Mouse (Mus musculus) liver, adult 2 months (tissue): ENCODE measurements at regions not wholly inside any gene's neighbourhood (a gene's known extent, or its start where the extent isn't known, plus 50 kb on each side); places are given as distances from the start of the nearest gene placed in this dataset.

Experiments used
- DNase-seq: peaks from one replicate; pipeline ENCODE4 v3.0.0-alpha.2; 2011; ENCODE audit warnings: low read depth, low spot score; ENCODE audit errors: extremely low read depth
- H3K27ac ChIP-seq: fragments of 200-500 bp; replicated peaks from 2 replicates; pipeline ENCODE4 v1.5.1; 2012; ENCODE audit warnings: low read depth, mild to moderate bottlenecking, control low read depth, inconsistent platforms, low read length; ENCODE audit not compliant: insufficient read depth
- H3K27me3 ChIP-seq: fragments of 200-500 bp; 2 replicates; pipeline ENCODE4 v1.6.1; 2012; ENCODE audit warnings: mild to moderate bottlenecking, moderate library complexity, low read length, inconsistent platforms; ENCODE audit not compliant: control insufficient read depth, insufficient read depth
- H3K36me3 ChIP-seq: fragments of 200-500 bp; 2 replicates; pipeline ENCODE4 v1.6.1; 2012; ENCODE audit warnings: low read length, inconsistent platforms; ENCODE audit not compliant: control insufficient read depth, insufficient read depth
- H3K4me1 ChIP-seq: fragments of 200-500 bp; 2 replicates; pipeline ENCODE4 v1.6.1; 2011; ENCODE audit warnings: low read length; ENCODE audit not compliant: control insufficient read depth, insufficient read depth
- H3K4me3 ChIP-seq: fragments of 200-500 bp; 2 replicates; pipeline ENCODE4 v1.5.1; 2011; ENCODE audit warnings: low read depth, mild to moderate bottlenecking, control low read depth, low read length, moderate library complexity; ENCODE audit not compliant: insufficient read depth
- H3K79me2 ChIP-seq: fragments of 200-500 bp; 2 replicates; pipeline ENCODE4 v1.6.1; 2012; ENCODE audit warnings: inconsistent platforms, mild to moderate bottlenecking, low read length, moderate library complexity; ENCODE audit not compliant: control insufficient read depth, insufficient read depth
- H3K9ac ChIP-seq: fragments of 200-500 bp; 2 replicates; pipeline ENCODE4 v1.6.1; 2012; ENCODE audit warnings: low read depth, mild to moderate bottlenecking, control low read depth, inconsistent platforms, low read length
- CTCF ChIP-seq: fragments of 200-500 bp; IDR thresholded peaks from 2 replicates; pipeline ENCODE4 v1.5.1; 2011; ENCODE audit warnings: low read depth, low read length, control low read depth
- POLR2A ChIP-seq: fragments of 200-500 bp; IDR thresholded peaks from 2 replicates; pipeline ENCODE4 v1.6.1; 2011; ENCODE audit warnings: low read length, control low read depth; ENCODE audit not compliant: insufficient read depth; ENCODE audit errors: extremely low read depth
- WGBS: fragments of 180-500 bp; shearing (Covaris S2); methylation state at CpG from one replicate; pipeline ENCODE4 v1.1.7; 2018; 5-methylcytosine and 5-hydroxymethylcytosine counted together

- H3K4me3 ChIP-seq: no peak overlapping the region
- H3K36me3 ChIP-seq: no peaks in the 10 kb centered on the region
- no peaks in the 10 kb centered on the region for H3K79me2 ChIP-seq
- no peak overlapping the region for H3K27ac ChIP-seq
- TF ChIP-seq CTCF: no peak
- TF ChIP-seq POLR2A: no peak
- no peak for DNase-seq
- no peak overlapping the region for H3K9ac ChIP-seq
- 67% methylated on average over 2 of the region's 2 CpGs for WGBS
- H3K27me3 ChIP-seq: no peaks in the 10 kb centered on the region
- no peaks in the 10 kb centered on the region for H3K4me1 ChIP-seq
Measured at GRCm38 (mm10) chr10:38886441-38886840, 64.9 kb upstream of the Rfpl4b start.

GRCm38 (mm10) chr10:38887896-38888295 is 66.3 kb upstream of the Rfpl4b start:
- H3K4me3 ChIP-seq: no peak overlapping the region
- no peak for DNase-seq
- WGBS: 80% methylated on average over 9 of the region's 9 CpGs
- H3K27me3 ChIP-seq: no peaks in the 10 kb centered on the region
- H3K9ac ChIP-seq: no peak overlapping the region
- TF ChIP-seq POLR2A: no peak
- no peak for TF ChIP-seq CTCF
- no peak overlapping the region for H3K27ac ChIP-seq
- no peaks in the 10 kb centered on the region for H3K36me3 ChIP-seq
- no peaks in the 10 kb centered on the region for H3K79me2 ChIP-seq
- H3K4me1 ChIP-seq: no peaks in the 10 kb centered on the region

GRCm38 (mm10) chr10:38894706-38895105 is 70.6 kb upstream of the Lama4 start:
- no peak overlapping the region for H3K4me3 ChIP-seq
- WGBS: 82% methylated on average over 1 of the region's 1 CpGs
- no peak for DNase-seq
- no peaks in the 10 kb centered on the region for H3K36me3 ChIP-seq
- no peak overlapping the region for H3K27ac ChIP-seq
- no peaks in the 10 kb centered on the region for H3K27me3 ChIP-seq
- no peaks in the 10 kb centered on the region for H3K79me2 ChIP-seq
- H3K4me1 ChIP-seq: no peaks in the 10 kb centered on the region
- H3K9ac ChIP-seq: no peak overlapping the region
- TF ChIP-seq CTCF (no peak), POLR2A (no peak)

GRCm38 (mm10) chr10:38895656-38896055 is 69.7 kb upstream of the Lama4 start:
- Histone ChIP-seq H3K27ac (no peak overlapping the region), H3K79me2 (no peaks in the 10 kb centered on the region), H3K36me3 (no peaks in the 10 kb centered on the region), H3K9ac (no peak overlapping the region), H3K4me3 (no peak overlapping the region), H3K4me1 (no peaks in the 10 kb centered on the region), H3K27me3 (no peaks in the 10 kb centered on the region)
- DNase-seq: no peak
- WGBS: 85% methylated on average over 3 of the region's 3 CpGs
- TF ChIP-seq POLR2A (no peak), CTCF (no peak)

DNA sequence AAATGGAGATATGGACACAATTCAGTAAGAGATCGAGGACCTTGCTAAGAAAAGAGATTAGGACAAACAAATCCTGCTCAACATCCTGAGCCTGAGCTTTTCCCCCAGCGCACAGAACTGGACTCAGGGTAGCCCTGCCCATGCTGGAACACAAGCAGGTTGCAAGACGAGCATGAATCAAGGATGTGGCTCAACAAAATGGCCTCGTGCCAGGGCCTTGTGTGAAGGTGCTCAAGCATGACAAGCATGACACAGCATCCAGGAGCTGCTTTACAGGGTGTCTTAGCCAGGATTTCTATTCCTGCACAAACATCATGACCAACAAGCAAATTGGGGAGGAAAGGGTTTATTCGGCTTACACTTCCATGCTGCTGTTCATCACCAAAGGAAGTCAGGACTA is 67.7 kb upstream of the Lama4 start:
- Histone ChIP-seq H3K4me3 (no peak overlapping the region), H3K36me3 (no peaks in the 10 kb centered on the region), H3K27ac (no peak overlapping the region), H3K27me3 (no peaks in the 10 kb centered on the region), H3K79me2 (no peaks in the 10 kb centered on the region), H3K4me1 (no peaks in the 10 kb centered on the region), H3K9ac (no peak overlapping the region)
- DNase-seq: no peak
- 76% methylated on average over 5 of the region's 5 CpGs for WGBS
- TF ChIP-seq POLR2A (no peak), CTCF (no peak)

- Histone ChIP-seq H3K36me3 (no peaks in the 10 kb centered on the region), H3K9ac (no peak overlapping the region), H3K27ac (no peak overlapping the region), H3K4me3 (no peak overlapping the region), H3K27me3 (no peaks in the 10 kb centered on the region), H3K79me2 (no peaks in the 10 kb centered on the region), H3K4me1 (no peaks in the 10 kb centered on the region)
- DNase-seq: no peak
- WGBS: 75% methylated on average over 3 of the region's 3 CpGs
- TF ChIP-seq CTCF (no peak), POLR2A (no peak)
Measured at GRCm38 (mm10) chr10:38906121-38906520, 59.2 kb upstream of the Lama4 start.
